Mouse (Mus musculus) olfactory bulb, adult 2 months (tissue): Measurements from ENCODE around the gene Idh2. TPM values are rescaled to one million over a fixed set of nuclear protein-coding genes. Genes with fewer than 3 reads are reported as not detected.
A peak's percentile ranks its signal among the peaks of the same experiment; 100 is the strongest.
"Not testable (repeated sequence)": the region's sequence is repeated elsewhere in the genome, so short reads cannot be mapped to it uniquely, and the experiment has no call there.

ENCODE experiments used
- H3K27ac ChIP-seq: fragments of 200-500 bp; 2 replicates; pipeline ENCODE4 v1.5.1; 2012; ENCODE audit warnings: low read depth, low read length; ENCODE audit not compliant: insufficient read depth
- H3K4me1 ChIP-seq: fragments of 200-500 bp; 2 replicates; pipeline ENCODE4 v1.6.1; 2012; ENCODE audit warnings: low read length; ENCODE audit not compliant: control insufficient read depth, insufficient read depth
- H3K4me3 ChIP-seq: fragments of 200-500 bp; 2 replicates; pipeline ENCODE4 v1.5.1; 2012; ENCODE audit warnings: mild to moderate bottlenecking, low read depth, low read length, moderate library complexity; ENCODE audit not compliant: insufficient read depth
- CTCF ChIP-seq: fragments of 200-500 bp; IDR thresholded peaks from 2 replicates; pipeline ENCODE4 v1.5.1; 2012; ENCODE audit warnings: low read depth, mild to moderate bottlenecking, low read length, moderate library complexity; ENCODE audit not compliant: insufficient read depth
- POLR2A ChIP-seq: fragments of 200-500 bp; IDR thresholded peaks from 2 replicates; pipeline ENCODE4 v1.6.1; 2012; ENCODE audit warnings: mild to moderate bottlenecking, low read depth, low read length, moderate library complexity; ENCODE audit not compliant: insufficient read depth
- WGBS: fragments of 180-500 bp; shearing (Covaris S2); methylation state at CpG from one replicate; pipeline ENCODE4 v1.1.7; 2018; 5-methylcytosine and 5-hydroxymethylcytosine counted together
- polyA plus RNA-seq: library from polyadenylated mRNA; stranded (reverse); fragments of >200 nt; gene quantifications from 2 replicates; pipeline ENCODE4 v1.2.4, GENCODE M21; 2012; ENCODE audit warnings: low replicate concordance; ENCODE audit not compliant: missing spikeins, insufficient read depth, insufficient read length

Idh2 gene
- polyA plus RNA-seq, 1 experiment = not detected

- no peak overlapping the region for H3K27ac ChIP-seq
- 44% methylated on average over 14 of the region's 14 CpGs for WGBS
- TF ChIP-seq CTCF (no peak), POLR2A (no peak)
Observed at GRCm38 (mm10) chr7:80057781-80058180, 57.4 kb downstream of the Idh2 start.

GRCm38 (mm10) chr7:80057002-80057691 is 58.0 kb downstream of the Idh2 start:
- Histone ChIP-seq H3K4me1 (peaks cover 56% of the 10 kb centered on the region), H3K27ac (0 out of 2 replicates have a peak overlapping the region, but pooled peaks have one; percentile 21), H3K4me3 (no peak overlapping the region)
- TF ChIP-seq POLR2A = no peak
- TF ChIP-seq CTCF = no peak
- WGBS = 74% methylated on average over 4 of the region's 4 CpGs

More at GRCm38 (mm10) chr7:80057781-80058180, 57.4 kb downstream of the Idh2 start:
- Histone ChIP-seq H3K4me3 (no peak overlapping the region), H3K4me1 (peaks cover 56% of the 10 kb centered on the region)

DNA sequence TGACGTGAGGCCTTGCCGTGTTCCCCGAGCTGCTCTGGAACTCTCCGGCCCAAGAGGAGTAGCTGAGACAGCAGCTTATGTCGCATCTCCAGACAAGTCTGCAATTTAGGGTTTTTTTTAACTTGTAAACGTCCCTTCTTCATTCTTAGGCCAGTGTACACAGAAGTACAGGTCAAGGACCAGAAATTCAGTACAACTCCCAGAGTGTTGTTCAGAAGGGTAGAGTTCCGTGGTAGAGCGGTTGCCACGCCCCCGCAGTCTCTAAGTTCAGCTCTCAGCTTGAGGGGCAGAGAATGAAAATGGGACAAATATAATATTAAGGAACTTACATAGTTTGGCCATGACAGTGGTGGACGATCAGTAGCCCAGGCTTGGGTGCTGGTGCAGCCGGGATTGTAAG is 59.4 kb downstream of the Idh2 start:
- H3K4me1 ChIP-seq = peaks cover 55% of the 10 kb centered on the region
- H3K4me3 ChIP-seq = no peak overlapping the region
- 65% methylated on average over 12 of the region's 12 CpGs for WGBS
- TF ChIP-seq CTCF (no peak), POLR2A (no peak)
- H3K27ac ChIP-seq = no peak overlapping the region

GRCm38 (mm10) chr7:80053147-80053546 is 62.0 kb downstream of the Idh2 start:
- TF ChIP-seq CTCF = no peak
- TF ChIP-seq POLR2A = no peak
- Histone ChIP-seq H3K4me3 (no peak overlapping the region), H3K27ac (no peak overlapping the region), H3K4me1 (peaks cover 35% of the 10 kb centered on the region)
- 96% methylated on average over 9 of the region's 9 CpGs for WGBS

DNA sequence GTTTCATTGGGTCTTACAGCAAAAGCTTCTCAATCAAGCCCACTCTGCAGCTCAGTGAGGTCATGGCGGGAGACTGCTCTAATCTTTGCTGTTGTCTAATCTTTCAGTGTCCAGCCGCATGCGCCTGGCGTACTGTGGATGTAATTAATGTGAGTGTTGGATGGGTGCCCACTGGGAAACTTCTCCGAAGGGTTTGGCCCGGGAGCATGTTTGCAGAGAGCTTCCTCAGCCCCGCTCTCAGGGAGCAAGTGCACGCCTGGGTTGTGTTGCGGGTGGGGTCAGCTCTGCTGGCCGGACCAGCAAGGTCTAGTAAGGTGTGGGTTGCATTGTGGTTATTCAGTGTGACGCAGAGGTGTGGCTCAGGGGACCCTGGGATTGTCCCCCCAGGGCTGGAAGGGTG is 62.9 kb downstream of the Idh2 start:
- H3K27ac ChIP-seq = no peak overlapping the region
- TF ChIP-seq CTCF = no peak
- 56% methylated on average over 11 of the region's 11 CpGs for WGBS
- H3K4me1 ChIP-seq = peaks cover 29% of the 10 kb centered on the region
- no peak overlapping the region for H3K4me3 ChIP-seq

GRCm38 (mm10) chr7:80051835-80052234 is 63.4 kb downstream of the Idh2 start:
- WGBS = 62% methylated on average over 6 of the region's 6 CpGs
- Histone ChIP-seq H3K27ac (no peak overlapping the region), H3K4me3 (no peak overlapping the region), H3K4me1 (peaks cover 25% of the 10 kb centered on the region)
- TF ChIP-seq POLR2A (no peak), CTCF (no peak)

DNA sequence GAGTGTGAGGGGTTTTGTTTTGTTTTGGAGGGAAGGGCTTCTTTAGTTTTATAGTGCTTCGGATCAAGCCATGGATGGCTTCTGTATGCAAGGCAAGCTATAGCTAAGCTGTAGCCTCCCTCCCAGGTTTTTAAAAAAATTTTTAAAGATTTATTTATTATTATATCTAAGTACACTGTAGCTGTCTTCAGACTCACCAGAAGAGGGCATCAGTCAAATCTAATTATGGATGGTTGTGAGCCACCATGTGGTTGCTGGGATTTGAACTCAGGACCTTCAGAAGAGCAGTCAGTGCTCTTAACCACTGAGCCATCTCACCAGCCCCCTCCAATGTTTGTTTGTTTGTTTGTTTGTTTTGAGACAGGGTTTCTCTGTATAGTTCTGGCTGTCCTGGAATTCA is 64.8 kb downstream of the Idh2 start:
- 98% methylated on average over 1 of the region's 1 CpGs for WGBS
- H3K4me1 ChIP-seq = peaks cover 12% of the 10 kb centered on the region; the same call in 1 of the 2 replicates
- H3K27ac ChIP-seq, H3K4me3 ChIP-seq: not testable (repeated sequence)

DNA sequence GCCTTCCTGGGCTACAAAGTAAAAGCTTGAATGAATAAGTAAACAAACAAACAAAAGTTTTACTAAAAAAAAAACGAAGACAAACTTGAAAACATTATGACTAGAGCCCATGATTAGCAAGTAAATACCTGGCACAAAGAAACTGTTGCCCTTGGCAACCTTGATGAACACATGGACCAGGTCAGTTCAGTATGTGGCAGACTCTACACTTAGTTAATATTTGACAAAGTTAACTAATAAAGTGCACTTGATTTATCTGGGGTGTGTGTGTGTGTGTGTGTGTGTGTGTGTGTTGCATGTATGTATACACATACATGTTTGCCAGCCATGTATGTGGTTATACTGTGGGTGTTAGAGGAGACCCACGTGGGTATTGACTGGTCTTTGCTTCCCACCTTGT is 65.4 kb downstream of the Idh2 start:
- WGBS = 45% methylated on average over 2 of the region's 2 CpGs
- peaks cover 11% of the 10 kb centered on the region; the same call in 1 of the 2 replicates for H3K4me1 ChIP-seq
- no peak overlapping the region for H3K27ac ChIP-seq
- H3K4me3 ChIP-seq = no peak overlapping the region
- no peak for TF ChIP-seq POLR2A
- no peak for TF ChIP-seq CTCF

DNA sequence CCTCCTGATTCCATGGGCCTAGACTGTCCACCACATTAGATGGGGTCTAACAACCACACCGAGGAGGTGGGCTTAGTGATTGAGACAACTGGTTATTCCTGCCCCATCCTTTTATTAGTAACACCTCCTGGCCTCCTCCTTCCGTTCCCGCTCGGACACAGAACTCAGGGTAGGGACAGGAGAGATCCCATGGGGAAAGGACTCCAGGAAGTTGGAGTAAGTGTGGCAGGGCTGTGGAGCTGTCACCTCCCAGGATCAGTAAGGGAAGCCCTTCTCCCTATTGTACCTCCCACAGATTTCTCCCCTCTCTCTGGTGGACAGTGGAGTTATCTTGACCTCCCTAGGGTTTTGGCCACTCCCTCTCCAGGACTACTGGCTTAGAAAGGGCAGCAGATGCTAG is 68.2 kb downstream of the Idh2 start:
- no peak for TF ChIP-seq POLR2A
- Histone ChIP-seq H3K27ac (no peak overlapping the region), H3K4me3 (no peak overlapping the region), H3K4me1 (peaks cover 3% of the 10 kb centered on the region; the same call in 1 of the 2 replicates)
- 95% methylated on average over 4 of the region's 4 CpGs for WGBS

Other genes starting within 250 kb of the Idh2 start
- gene Ap3s2, start 194.7 kb downstream of the Idh2 start, polyA plus RNA-seq = not detected in 2 replicates
- not detected in 2 replicates for gene Arpin, start 180.0 kb downstream of the Idh2 start, polyA plus RNA-seq
- gene Zfp710, start 90.6 kb downstream of the Idh2 start, polyA plus RNA-seq = not detected in 2 replicates
- gene Sema4b, start 71.4 kb upstream of the Idh2 start, polyA plus RNA-seq = not detected in 2 replicates
- not detected in 2 replicates for gene Cib1, start 117.4 kb upstream of the Idh2 start, polyA plus RNA-seq
- gene Gdpgp1, start 117.5 kb upstream of the Idh2 start, polyA plus RNA-seq = not detected in 2 replicates
- not detected in 2 replicates for gene Ttll13, start 131.0 kb upstream of the Idh2 start, polyA plus RNA-seq
- gene Ngrn, start 145.8 kb upstream of the Idh2 start, polyA plus RNA-seq = not detected in 2 replicates
- not detected in 2 replicates for gene Vps33b, start 154.3 kb upstream of the Idh2 start, polyA plus RNA-seq
- gene Prc1, start 179.1 kb upstream of the Idh2 start, polyA plus RNA-seq = not detected in 2 replicates
- gene Rccd1, start 209.1 kb upstream of the Idh2 start, polyA plus RNA-seq = not detected in 2 replicates
- gene Unc45a, start 225.6 kb upstream of the Idh2 start, polyA plus RNA-seq = not detected in 2 replicates
- not detected in 2 replicates for gene Hddc3, start 227.7 kb upstream of the Idh2 start, polyA plus RNA-seq